Mouse (Mus musculus) lung, embryonic 15.5 days (tissue): ENCODE data around the gene Gabarap. TPM values are rescaled to one million over a fixed set of nuclear protein-coding genes. Genes with fewer than 3 reads are reported as not detected.
"Not testable (repeated sequence)": the region's sequence is repeated elsewhere in the genome, so short reads cannot be mapped to it uniquely, and the experiment has no call there.

Experiments used
- ATAC-seq: fragments of 200-750 bp; cut with Nextera tagmentation; 2 replicates; pipeline ENCODE4 v1.8.0; 2017; ENCODE audit warnings: moderate number of reproducible peaks, borderline replicate concordance; ENCODE audit not compliant: low FRiP score, low TSS enrichment; ENCODE audit errors: extremely low read depth
- H3K27ac ChIP-seq: fragments of 300-500 bp; sonication (generic); 2 replicates; pipeline ENCODE4 v1.5.1; 2015; ENCODE audit warnings: moderate library complexity, mild to moderate bottlenecking, inconsistent platforms
- H3K27me3 ChIP-seq: fragments of 300-500 bp; sonication (generic); 2 replicates; pipeline ENCODE4 v1.6.1; 2015; ENCODE audit warnings: inconsistent platforms
- H3K36me3 ChIP-seq: fragments of 300-500 bp; sonication (generic); 2 replicates; pipeline ENCODE4 v1.6.1; 2015; ENCODE audit warnings: inconsistent platforms
- H3K4me1 ChIP-seq: fragments of 300-500 bp; sonication (generic); 2 replicates; pipeline ENCODE4 v1.6.1; 2015; ENCODE audit warnings: inconsistent platforms
- H3K4me2 ChIP-seq: fragments of 300-500 bp; sonication (generic); 2 replicates; pipeline ENCODE4 v1.6.1; 2015; ENCODE audit warnings: inconsistent platforms, mild to moderate bottlenecking, moderate library complexity
- H3K4me3 ChIP-seq: fragments of 300-500 bp; sonication (generic); 2 replicates; pipeline ENCODE4 v1.5.1; 2015; ENCODE audit warnings: mild to moderate bottlenecking, inconsistent platforms
- H3K9ac ChIP-seq: fragments of 300-500 bp; sonication (generic); 2 replicates; pipeline ENCODE4 v1.6.1; 2015; ENCODE audit warnings: inconsistent platforms
- H3K9me3 ChIP-seq: fragments of 300-500 bp; sonication (generic); 2 replicates; pipeline ENCODE4 v1.6.1; 2016; ENCODE audit warnings: inconsistent platforms
- WGBS: fragments of 180-500 bp; shearing (Covaris S2); methylation state at CpG from one replicate; pipeline ENCODE4 v1.1.7; 2015; 5-methylcytosine and 5-hydroxymethylcytosine counted together
- polyA plus RNA-seq: library from polyadenylated mRNA; unstranded; fragments of >200 nt; fragmentation: Nextera tagmentation; extraction: Ambion mirVana; gene quantifications from 2 replicates; pipeline ENCODE4 v1.2.1, GENCODE M21; 2015

Gabarap gene
- polyA plus RNA-seq, 1 experiment from 2014 or later = 455 TPM

DNA sequence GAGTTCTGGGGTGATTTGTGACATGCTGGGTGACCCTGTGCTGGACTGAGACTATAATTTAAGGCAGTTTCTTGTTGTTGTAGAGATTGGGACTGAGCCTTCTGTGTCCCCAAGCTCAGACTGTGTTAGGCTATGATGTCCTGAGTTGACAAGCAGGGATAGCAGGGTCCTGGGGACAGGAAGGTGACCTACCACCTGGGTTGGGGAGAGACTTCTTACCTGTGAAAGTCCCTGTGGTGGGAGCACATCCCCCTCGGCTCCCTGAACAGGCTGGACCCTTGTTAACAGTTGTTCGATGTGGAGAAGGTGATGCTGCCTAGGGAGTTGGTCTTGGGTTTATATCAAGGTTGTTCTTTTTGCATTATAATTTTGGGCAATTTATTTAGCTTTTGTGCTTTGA, 11.5 kb downstream of the Gabarap start:
- Histone ChIP-seq H3K4me2 (peak overlapping the region; percentile 75), H3K27ac (no peak overlapping the region), H3K4me1 (peaks cover 39% of the 10 kb centered on the region), H3K9ac (no peak overlapping the region), H3K4me3 (no peak overlapping the region), H3K9me3 (no peaks in the 10 kb centered on the region), H3K27me3 (no peaks in the 10 kb centered on the region), H3K36me3 (peaks cover 41% of the 10 kb centered on the region)
- WGBS = 88% methylated on average over 2 of the region's 2 CpGs
- no peak for ATAC-seq

DNA sequence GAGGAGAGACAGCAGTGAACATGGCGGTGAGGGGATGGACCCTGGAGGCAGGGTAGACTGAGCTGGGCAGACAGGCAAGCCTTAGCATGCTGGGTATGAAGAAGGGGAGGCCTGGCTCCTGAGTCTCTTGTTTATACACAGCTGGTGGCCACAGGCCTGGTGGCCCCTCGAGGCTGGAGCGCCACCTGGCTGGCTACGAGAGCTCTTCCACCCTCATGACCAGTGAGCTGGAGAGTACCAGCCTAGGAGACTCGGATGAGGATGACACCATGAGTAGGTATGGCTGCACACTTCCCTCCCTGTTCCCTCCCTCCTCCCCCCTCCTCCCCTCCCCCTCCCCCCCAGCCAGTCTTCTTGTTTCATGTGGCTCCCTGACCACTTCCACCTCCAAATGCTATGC, 14.6 kb downstream of the Gabarap start:
- H3K4me3 ChIP-seq = no peak overlapping the region
- ATAC-seq = no peak
- H3K4me2 ChIP-seq = no peak overlapping the region
- H3K27ac ChIP-seq = no peak overlapping the region
- H3K36me3 ChIP-seq = peaks cover 48% of the 10 kb centered on the region
- H3K27me3 ChIP-seq = no peaks in the 10 kb centered on the region
- H3K4me1 ChIP-seq = peaks cover 25% of the 10 kb centered on the region
- no peaks in the 10 kb centered on the region for H3K9me3 ChIP-seq
- H3K9ac ChIP-seq = no peak overlapping the region
- WGBS = 60% methylated on average over 5 of the region's 5 CpGs

DNA sequence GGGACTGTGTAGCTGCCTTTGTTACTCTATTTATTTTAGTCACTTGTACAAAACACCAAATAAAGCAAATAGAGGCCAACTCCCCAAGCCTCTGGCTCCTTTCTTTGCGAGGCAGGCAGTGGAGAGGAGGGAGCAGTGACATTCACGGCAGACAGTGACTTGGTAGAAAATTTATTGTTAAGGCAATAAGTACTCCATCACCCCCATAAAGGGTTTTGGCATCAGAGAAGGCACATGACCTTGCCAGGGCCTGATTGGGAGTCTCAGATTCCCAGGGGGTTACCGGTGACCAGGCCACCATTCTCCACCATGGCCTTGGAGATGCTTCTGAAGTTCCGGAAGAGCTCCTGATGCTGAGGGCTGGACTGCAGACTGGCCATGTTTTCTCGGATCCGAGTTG, 19.1 kb downstream of the Gabarap start:
- no peaks in the 10 kb centered on the region for H3K27me3 ChIP-seq
- H3K36me3 ChIP-seq = peaks cover 74% of the 10 kb centered on the region
- 89% methylated on average over 6 of the region's 6 CpGs for whole genome bisulfite sequencing
- no peak overlapping the region for H3K4me2 ChIP-seq
- no peak overlapping the region for H3K4me3 ChIP-seq
- peaks cover 13% of the 10 kb centered on the region for H3K4me1 ChIP-seq
- no peak overlapping the region for H3K9ac ChIP-seq
- no peaks in the 10 kb centered on the region for H3K9me3 ChIP-seq
- ATAC-seq = no peak
- H3K27ac ChIP-seq = no peak overlapping the region

DNA sequence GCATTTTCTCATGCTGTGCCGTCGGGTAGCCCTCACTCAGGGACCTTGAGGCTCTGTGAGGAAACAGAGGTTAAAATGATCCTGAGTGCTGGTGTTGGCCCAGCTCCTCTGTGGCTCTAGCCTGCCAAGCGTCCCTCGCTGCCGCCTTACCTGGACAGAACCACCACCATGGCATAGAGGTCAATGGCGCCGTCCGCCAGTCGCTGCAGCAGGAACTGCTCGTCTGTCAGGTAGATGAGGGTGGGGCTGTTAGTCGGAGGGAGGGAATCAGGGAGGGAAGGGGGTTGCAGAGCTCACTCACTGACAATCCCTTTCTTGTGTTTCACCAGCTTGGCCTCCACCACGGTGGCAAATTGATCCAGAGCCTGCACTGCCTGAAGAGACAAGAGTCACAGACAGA, 19.6 kb downstream of the Gabarap start:
- Histone ChIP-seq H3K9ac (no peak overlapping the region), H3K9me3 (no peaks in the 10 kb centered on the region), H3K36me3 (peaks cover 74% of the 10 kb centered on the region), H3K4me2 (no peak overlapping the region), H3K4me3 (no peak overlapping the region), H3K4me1 (peaks cover 16% of the 10 kb centered on the region), H3K27ac (no peak overlapping the region), H3K27me3 (no peaks in the 10 kb centered on the region)
- no peak for ATAC-seq
- WGBS = 81% methylated on average over 12 of the region's 12 CpGs

DNA sequence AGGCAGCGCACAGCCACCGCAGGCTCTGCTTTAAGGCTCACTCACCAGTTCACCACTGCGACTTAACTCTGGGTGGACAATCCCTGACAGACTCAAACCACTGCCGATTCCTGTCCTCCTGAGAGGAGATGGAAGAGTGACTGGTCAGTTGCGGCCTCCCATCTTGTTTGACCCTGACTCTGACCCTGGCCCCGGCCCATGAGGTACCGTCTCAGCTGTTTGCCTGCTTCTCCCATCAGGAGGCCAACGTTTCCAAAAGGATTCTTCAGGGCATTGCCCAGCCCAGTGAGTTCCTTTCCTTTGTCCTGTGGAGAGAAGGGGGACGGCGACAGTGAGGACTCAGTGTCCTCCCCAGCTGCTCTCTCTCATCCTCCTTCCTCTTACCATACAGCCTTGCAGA, 20.0 kb downstream of the Gabarap start:
- peaks cover 18% of the 10 kb centered on the region for H3K4me1 ChIP-seq
- H3K27ac ChIP-seq = no peak overlapping the region
- no peak overlapping the region for H3K9ac ChIP-seq
- no peak overlapping the region for H3K4me3 ChIP-seq
- no peaks in the 10 kb centered on the region for H3K9me3 ChIP-seq
- peaks cover 71% of the 10 kb centered on the region for H3K36me3 ChIP-seq
- no peaks in the 10 kb centered on the region for H3K27me3 ChIP-seq
- WGBS = 86% methylated on average over 10 of the region's 10 CpGs
- H3K4me2 ChIP-seq = no peak overlapping the region
- ATAC-seq = no peak

DNA sequence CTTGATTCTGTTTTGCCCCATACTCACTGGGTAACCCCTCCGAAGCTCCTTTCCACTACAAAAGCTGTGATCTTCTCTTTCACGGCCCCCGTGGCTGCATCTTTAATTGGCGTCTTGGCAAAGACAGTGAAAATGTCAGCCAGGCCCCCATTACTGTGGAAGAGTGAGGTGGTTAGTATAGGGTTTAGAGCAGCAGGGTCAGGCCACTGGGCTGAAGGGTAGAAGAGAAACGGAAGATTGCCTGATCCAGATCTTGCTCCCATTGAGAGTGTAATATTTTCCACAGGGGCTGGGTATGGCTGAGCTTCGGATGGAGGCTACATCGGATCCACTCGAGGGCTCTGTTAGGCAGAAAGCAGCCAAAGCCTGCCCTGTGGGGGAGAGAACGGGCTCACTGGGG, 22.0 kb downstream of the Gabarap start:
- H3K9me3 ChIP-seq = no peaks in the 10 kb centered on the region
- H3K4me1 ChIP-seq = peaks cover 30% of the 10 kb centered on the region
- no peak for ATAC-seq
- H3K36me3 ChIP-seq = peaks cover 52% of the 10 kb centered on the region
- no peak overlapping the region for H3K27ac ChIP-seq
- H3K4me3 ChIP-seq = no peak overlapping the region
- no peaks in the 10 kb centered on the region for H3K27me3 ChIP-seq
- WGBS = 82% methylated on average over 9 of the region's 9 CpGs
- H3K4me2 ChIP-seq = no peak overlapping the region
- H3K9ac ChIP-seq = no peak overlapping the region

DNA sequence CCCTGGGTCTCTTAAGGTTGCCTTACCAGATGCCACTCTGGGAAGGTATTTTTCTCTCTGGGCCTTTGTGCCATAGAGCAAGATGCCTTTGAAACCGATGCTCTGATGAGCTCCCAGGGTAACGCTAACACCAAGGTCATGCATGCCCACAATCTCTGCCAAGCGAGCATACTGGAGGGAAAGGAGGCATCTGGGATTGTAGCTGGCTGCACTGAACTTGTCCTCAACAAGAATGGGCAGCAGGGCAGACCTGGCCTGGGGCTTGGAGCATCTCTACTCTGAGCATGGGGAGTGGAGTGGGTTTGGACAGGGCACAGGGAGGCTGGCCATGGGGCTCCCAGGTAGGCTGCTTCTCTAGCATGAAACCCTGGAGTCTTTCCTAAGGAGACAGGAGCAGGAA, 22.5 kb downstream of the Gabarap start:
- Histone ChIP-seq H3K4me3 (no peak overlapping the region), H3K9me3 (no peaks in the 10 kb centered on the region), H3K27me3 (no peaks in the 10 kb centered on the region), H3K4me2 (no peak overlapping the region), H3K36me3 (peaks cover 47% of the 10 kb centered on the region), H3K4me1 (peaks cover 32% of the 10 kb centered on the region), H3K9ac (no peak overlapping the region), H3K27ac (no peak overlapping the region)
- ATAC-seq = no peak
- 86% methylated on average over 3 of the region's 3 CpGs for WGBS

DNA sequence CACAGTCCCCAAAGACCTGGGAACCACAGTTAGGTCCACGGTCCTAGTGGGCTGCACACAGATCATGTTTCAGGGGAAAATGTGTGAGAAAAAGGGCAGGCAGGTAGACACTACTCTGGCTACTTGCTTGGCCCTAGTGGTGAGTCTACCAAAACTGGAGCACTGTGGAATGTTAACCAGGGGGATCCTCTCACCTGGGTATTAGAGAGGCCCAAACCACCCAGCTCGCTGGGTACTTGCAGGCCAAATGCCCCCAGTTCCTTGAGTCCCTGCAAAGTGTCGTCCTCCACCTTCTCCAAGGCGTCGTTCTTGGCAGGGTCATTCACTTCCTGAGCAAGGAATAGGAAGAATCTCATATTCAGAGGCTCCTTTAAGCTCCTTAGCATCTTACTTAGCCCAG, 23.1 kb downstream of the Gabarap start:
- Histone ChIP-seq H3K4me2 (peak overlapping the region; percentile 93), H3K4me3 (0 out of 2 replicates have a peak overlapping the region, but pooled peaks have one; percentile 61), H3K27ac (no peak overlapping the region), H3K36me3 (peaks cover 41% of the 10 kb centered on the region), H3K9ac (no peak overlapping the region), H3K4me1 (peaks cover 37% of the 10 kb centered on the region), H3K27me3 (no peaks in the 10 kb centered on the region), H3K9me3 (no peaks in the 10 kb centered on the region)
- 55% methylated on average over 5 of the region's 5 CpGs for WGBS
- ATAC-seq = no peak

DNA sequence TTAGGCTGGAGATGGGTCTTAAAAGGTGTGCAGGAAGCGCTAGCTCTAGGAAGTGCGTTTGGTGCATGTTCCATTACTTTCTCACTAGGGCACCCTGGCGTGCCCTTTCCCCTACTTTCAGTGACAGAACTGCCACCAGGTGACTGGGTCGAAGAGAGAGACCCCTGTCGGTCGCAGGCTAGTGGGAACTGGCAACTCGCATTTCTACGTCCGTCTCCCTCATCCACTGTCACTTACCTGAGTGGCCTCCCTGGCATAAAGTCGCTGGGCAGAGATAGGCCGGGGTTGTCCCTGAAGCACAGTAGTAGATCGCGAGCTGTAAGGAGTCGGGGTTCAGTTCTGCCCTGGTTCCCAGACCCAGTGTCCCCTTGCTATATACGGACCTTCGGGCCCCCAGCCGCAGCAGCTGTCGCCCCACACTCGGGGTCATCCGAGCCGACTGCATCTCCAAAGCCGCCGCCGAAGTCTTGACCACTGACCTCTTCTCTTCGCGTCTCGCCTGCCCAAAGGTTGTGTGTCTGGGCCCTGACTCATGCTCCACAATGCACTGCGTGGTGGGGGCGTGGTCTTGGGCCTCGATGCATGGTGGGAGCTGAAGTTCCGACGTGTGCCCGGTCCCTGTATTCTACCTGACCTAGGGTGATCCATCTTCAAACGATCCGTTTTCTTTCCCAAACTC, 24.1 kb downstream of the Gabarap start, which contains the start of gene Acadvl:
Gene Acadvl (minus strand): TSS at position 532 of the 679 bp plus-strand sequence.
- Histone ChIP-seq H3K4me1 (peaks cover 47% of the 10 kb centered on the region), H3K9me3 (no peaks in the 10 kb centered on the region), H3K9ac (peak within 1 kb of the TSS; percentile 75), H3K27ac (peak within 1 kb of the TSS; percentile 75), H3K36me3 (peaks cover 31% of the 10 kb centered on the region), H3K27me3 (no peaks in the 10 kb centered on the region), H3K4me3 (peak within 1 kb of the TSS; percentile 61), H3K4me2 (peak within 1 kb of the TSS; percentile 93)
- peak; percentile 73 for ATAC-seq
- whole genome bisulfite sequencing = under 1% methylated on average over 35 of the region's 35 CpGs

DNA sequence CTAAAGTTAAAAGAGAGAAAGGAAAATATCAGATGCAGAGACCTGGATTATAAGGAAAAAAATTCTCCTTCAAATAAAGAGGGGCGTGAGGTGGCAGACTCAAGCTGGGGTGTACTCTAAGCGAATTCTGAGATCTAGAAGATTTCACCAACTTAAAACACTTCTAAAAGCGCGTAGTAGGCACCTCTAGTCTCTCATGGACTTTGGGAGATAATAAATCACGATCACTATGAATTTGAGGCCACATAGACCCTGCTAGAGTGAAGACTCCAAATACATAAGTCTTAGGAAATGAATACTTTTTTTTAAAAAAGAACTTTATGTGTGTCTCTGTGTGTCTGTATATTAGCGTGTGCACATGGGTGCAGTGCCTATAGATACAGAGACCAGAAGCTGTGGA, 24.7 kb downstream of the Gabarap start:
- ATAC-seq = no peak
- Histone ChIP-seq H3K4me1 (peaks cover 53% of the 10 kb centered on the region), H3K9me3 (no peaks in the 10 kb centered on the region), H3K9ac (no peak overlapping the region), H3K4me2 (peak overlapping the region; percentile 93), H3K4me3 (peak overlapping the region; percentile 61; the same call in 1 of the 2 replicates), H3K36me3 (peaks cover 24% of the 10 kb centered on the region), H3K27ac (no peak overlapping the region), H3K27me3 (no peaks in the 10 kb centered on the region)
- WGBS = 61% methylated on average over 6 of the region's 6 CpGs

DNA sequence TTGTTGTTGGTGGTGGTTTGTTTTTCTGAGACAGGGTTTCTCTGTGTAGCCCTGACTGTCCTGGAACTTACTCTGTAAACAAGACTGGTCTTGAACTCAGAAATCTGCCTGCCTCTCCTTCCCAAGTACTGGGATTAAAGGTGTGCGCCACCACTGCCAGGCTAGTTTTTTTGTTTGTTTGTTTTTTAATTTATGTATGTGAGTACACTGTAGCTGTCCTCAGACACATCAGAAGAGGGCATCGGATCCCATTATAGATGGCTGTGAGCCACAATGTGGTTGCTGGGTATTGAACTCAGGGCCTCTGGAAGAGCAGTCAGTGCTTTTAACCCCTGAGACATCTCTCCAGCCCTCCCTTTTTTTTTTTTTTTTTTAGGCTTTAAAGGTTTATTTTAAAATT, 25.2 kb downstream of the Gabarap start:
- H3K36me3 ChIP-seq = peaks cover 19% of the 10 kb centered on the region
- not testable (repeated sequence) for H3K9ac ChIP-seq, H3K27ac ChIP-seq, H3K9me3 ChIP-seq, H3K4me3 ChIP-seq, H3K4me2 ChIP-seq, H3K27me3 ChIP-seq, ATAC-seq
- peaks cover 57% of the 10 kb centered on the region for H3K4me1 ChIP-seq
- WGBS = 85% methylated on average over 2 of the region's 2 CpGs

DNA sequence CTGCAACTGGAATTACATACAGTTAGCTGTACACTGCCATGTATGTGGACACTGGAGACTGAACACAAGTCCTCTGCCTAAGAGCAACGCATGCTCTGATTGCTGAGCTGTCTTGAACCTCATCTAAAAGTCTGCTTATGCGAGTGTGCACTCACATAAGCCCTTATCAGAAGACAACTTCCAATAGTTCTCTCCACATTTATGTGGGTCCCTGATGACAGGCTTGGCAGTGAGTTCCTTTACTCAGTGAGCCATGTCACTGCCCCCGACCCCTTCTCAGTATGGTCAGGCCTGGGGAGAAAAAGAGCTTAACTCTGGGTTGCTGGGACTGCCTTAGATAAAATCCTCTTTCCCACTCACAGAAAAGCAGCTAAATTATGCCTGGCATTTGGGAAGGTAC, 25.7 kb downstream of the Gabarap start, which contains the start of gene Dlg4:
Gene Dlg4 (plus strand): TSS at position 274 of the 400 bp plus-strand sequence.
- Histone ChIP-seq H3K4me3 (peak within 1 kb of the TSS; percentile 60; the same call in 1 of the 2 replicates), H3K4me2 (peak within 1 kb of the TSS; percentile 76), H3K4me1 (peaks cover 57% of the 10 kb centered on the region), H3K27ac (peak within 1 kb of the TSS; percentile 21; the same call in 1 of the 2 replicates), H3K9ac (peak within 1 kb of the TSS; percentile 77; the same call in 1 of the 2 replicates), H3K27me3 (no peaks in the 10 kb centered on the region), H3K36me3 (peaks cover 14% of the 10 kb centered on the region), H3K9me3 (no peaks in the 10 kb centered on the region)
- 63% methylated on average over 3 of the region's 3 CpGs for WGBS
- no peak for ATAC-seq
